Mouse (Mus musculus): ENCODE measurements around the gene Arhgap19. TPM values are rescaled to one million over a fixed set of nuclear protein-coding genes. Genes with fewer than 3 reads are reported as not detected.

Gene Arhgap19
- total and polyA plus RNA-seq, 2 experiments from 2014 or later = 2.7 to 13.2 TPM

- TF ChIP-seq EP300 (IDR thresholded peaks at IDR 0.05; ENCODE audit: low read depth) (no peak), CTCF (IDR thresholded peaks at IDR 0.05; ENCODE audit: low read depth) (no peak)
- H3K27me3 ChIP-seq (ENCODE audit: control insufficient read depth, insufficient read depth, low read length) = no peaks in the 10 kb centered on the region
- no peaks in the 10 kb centered on the region for H3K9me3 ChIP-seq (replicated peaks; ENCODE audit: control insufficient read depth, low read length)
- H3K4me3 ChIP-seq (ENCODE audit: low read depth, low read length) = no peak overlapping the region
- no peak overlapping the region for H3K27ac ChIP-seq (ENCODE audit: low read depth)
- no peaks in the 10 kb centered on the region for H3K36me3 ChIP-seq (replicated peaks; ENCODE audit: control insufficient read depth, insufficient read depth, low read length)
- ATAC-seq (ENCODE audit: insufficient read depth, low read depth) (no peak), DNase-seq (ENCODE audit: low spot score) (no peak)
- peaks cover 16% of the 10 kb centered on the region for H3K4me1 ChIP-seq (ENCODE audit: control insufficient read depth, insufficient read depth)
- no peak overlapping the region for H3K4me2 ChIP-seq (ENCODE audit: low read depth, low read length)
- 92% methylated on average over 6 of the region's 6 CpGs for WGBS
- no peak overlapping the region for H3K9ac ChIP-seq (replicated peaks; ENCODE audit: low read depth, low read length)
Observed at GRCm38 (mm10) chr19:41797536-41797935, 4.3 kb downstream of the Arhgap19 start.

GRCm38 (mm10) chr19:41796789-41797327 lies 5.0 kb downstream of the Arhgap19 start:
- ATAC-seq (ENCODE audit: insufficient read depth, low read depth) (no peak), DNase-seq (ENCODE audit: low spot score) (no peak)
- WGBS = 81% methylated on average over 12 of the region's 12 CpGs
- Histone ChIP-seq H3K9ac (replicated peaks; ENCODE audit: low read depth, low read length) (no peak overlapping the region), H3K27me3 (ENCODE audit: control insufficient read depth, insufficient read depth, low read length) (no peaks in the 10 kb centered on the region), H3K4me2 (ENCODE audit: low read depth, low read length) (no peak overlapping the region), H3K27ac (ENCODE audit: low read depth) (no peak overlapping the region), H3K9me3 (replicated peaks; ENCODE audit: control insufficient read depth, low read length) (no peaks in the 10 kb centered on the region), H3K4me3 (ENCODE audit: low read depth, low read length) (no peak overlapping the region), H3K4me1 (ENCODE audit: control insufficient read depth, insufficient read depth) (peaks cover 13% of the 10 kb centered on the region), H3K36me3 (replicated peaks; ENCODE audit: control insufficient read depth, insufficient read depth, low read length) (no peaks in the 10 kb centered on the region)
- TF ChIP-seq CTCF (IDR thresholded peaks at IDR 0.05; ENCODE audit: low read depth) = no peak
- no peak for TF ChIP-seq EP300 (IDR thresholded peaks at IDR 0.05; ENCODE audit: low read depth)

- 79% methylated on average over 3 of the region's 3 CpGs for WGBS
- Histone ChIP-seq H3K27me3 (ENCODE audit: control insufficient read depth, insufficient read depth, low read length) (no peaks in the 10 kb centered on the region), H3K4me1 (ENCODE audit: control insufficient read depth, insufficient read depth) (peaks cover 12% of the 10 kb centered on the region), H3K9ac (replicated peaks; ENCODE audit: low read depth, low read length) (0 out of 2 replicates have a peak overlapping the region, but pooled peaks have one; percentile 20), H3K27ac (ENCODE audit: low read depth) (no peak overlapping the region), H3K4me2 (ENCODE audit: low read depth, low read length) (no peak overlapping the region), H3K4me3 (ENCODE audit: low read depth, low read length) (no peak overlapping the region), H3K36me3 (replicated peaks; ENCODE audit: control insufficient read depth, insufficient read depth, low read length) (no peaks in the 10 kb centered on the region), H3K9me3 (replicated peaks; ENCODE audit: control insufficient read depth, low read length) (no peaks in the 10 kb centered on the region)
- no peak for TF ChIP-seq CTCF (IDR thresholded peaks at IDR 0.05; ENCODE audit: low read depth)
- no peak for TF ChIP-seq EP300 (IDR thresholded peaks at IDR 0.05; ENCODE audit: low read depth)
- ATAC-seq (ENCODE audit: insufficient read depth, low read depth) = no peak
- DNase-seq (ENCODE audit: low spot score) = no peak
Observed at GRCm38 (mm10) chr19:41796148-41796760, 5.6 kb downstream of the Arhgap19 start.

- no peak overlapping the region for H3K4me2 ChIP-seq (ENCODE audit: low read depth, low read length)
- H3K9ac ChIP-seq (replicated peaks; ENCODE audit: low read depth, low read length) = no peak overlapping the region
- 0 out of 2 replicates have a peak, but pooled peaks cover under 1% of the 10 kb centered on the region for H3K4me1 ChIP-seq (ENCODE audit: control insufficient read depth, insufficient read depth)
- no peak overlapping the region for H3K4me3 ChIP-seq (ENCODE audit: low read depth, low read length)
- H3K27me3 ChIP-seq (ENCODE audit: control insufficient read depth, insufficient read depth, low read length) = no peaks in the 10 kb centered on the region
- WGBS = 85% methylated on average over 6 of the region's 6 CpGs
- H3K36me3 ChIP-seq (replicated peaks; ENCODE audit: control insufficient read depth, insufficient read depth, low read length) = no peaks in the 10 kb centered on the region
- H3K27ac ChIP-seq (ENCODE audit: low read depth) = no peak overlapping the region
- no peaks in the 10 kb centered on the region for H3K9me3 ChIP-seq (replicated peaks; ENCODE audit: control insufficient read depth, low read length)
- TF ChIP-seq CTCF (IDR thresholded peaks at IDR 0.05; ENCODE audit: low read depth) = no peak
- no peak for TF ChIP-seq EP300 (IDR thresholded peaks at IDR 0.05; ENCODE audit: low read depth)
- DNase-seq (ENCODE audit: low spot score) (no peak), ATAC-seq (ENCODE audit: insufficient read depth, low read depth) (no peak)
Observed at GRCm38 (mm10) chr19:41794901-41795300, 6.9 kb downstream of the Arhgap19 start.

GRCm38 (mm10) chr19:41794017-41794416 lies 7.8 kb downstream of the Arhgap19 start:
- no peak overlapping the region for H3K4me2 ChIP-seq (ENCODE audit: low read depth, low read length)
- H3K27ac ChIP-seq (ENCODE audit: low read depth) = no peak overlapping the region
- no peaks in the 10 kb centered on the region for H3K27me3 ChIP-seq (ENCODE audit: control insufficient read depth, insufficient read depth, low read length)
- H3K4me3 ChIP-seq (ENCODE audit: low read depth, low read length) = no peak overlapping the region
- DNase-seq (ENCODE audit: low spot score) (no peak), ATAC-seq (ENCODE audit: insufficient read depth, low read depth) (no peak)
- H3K36me3 ChIP-seq (replicated peaks; ENCODE audit: control insufficient read depth, insufficient read depth, low read length) = no peaks in the 10 kb centered on the region
- no peak for TF ChIP-seq EP300 (IDR thresholded peaks at IDR 0.05; ENCODE audit: low read depth)
- no peak for TF ChIP-seq CTCF (IDR thresholded peaks at IDR 0.05; ENCODE audit: low read depth)
- no peaks in the 10 kb centered on the region for H3K4me1 ChIP-seq (ENCODE audit: control insufficient read depth, insufficient read depth)
- H3K9ac ChIP-seq (replicated peaks; ENCODE audit: low read depth, low read length) = no peak overlapping the region
- H3K9me3 ChIP-seq (replicated peaks; ENCODE audit: control insufficient read depth, low read length) = no peaks in the 10 kb centered on the region
